Mouse (Mus musculus) lung, embryonic 14.5 days (tissue): Measurements from ENCODE around the gene Cks2. TPM values are rescaled to one million over a fixed set of nuclear protein-coding genes. Genes with fewer than 3 reads are reported as not detected.

Experiments
- ATAC-seq: fragments of 200-750 bp; cut with Nextera tagmentation; 2 replicates; pipeline ENCODE4 v1.8.0; 2017; ENCODE audit warnings: mild to moderate bottlenecking, moderate TSS enrichment, moderate library complexity; ENCODE audit not compliant: insufficient read depth
- DNase-seq: peaks from one replicate; pipeline ENCODE4 v3.0.0-alpha.2; 2015
- H3K27ac ChIP-seq: fragments of 300-500 bp; sonication (generic); 2 replicates; pipeline ENCODE4 v1.5.1; 2014; ENCODE audit warnings: low read depth, mild to moderate bottlenecking, moderate library complexity
- H3K27me3 ChIP-seq: fragments of 300-500 bp; sonication (generic); 2 replicates; pipeline ENCODE4 v1.6.1; 2014; ENCODE audit warnings: low read length, control low read depth; ENCODE audit not compliant: insufficient read depth
- H3K36me3 ChIP-seq: fragments of 300-500 bp; sonication (generic); 2 replicates; pipeline ENCODE4 v1.6.1; 2014; ENCODE audit warnings: control low read depth; ENCODE audit not compliant: insufficient read depth
- H3K4me1 ChIP-seq: fragments of 300-500 bp; sonication (generic); 2 replicates; pipeline ENCODE4 v1.6.1; 2014; ENCODE audit warnings: antibody characterized with exemption, control low read depth; ENCODE audit not compliant: insufficient read depth
- H3K4me2 ChIP-seq: fragments of 300-500 bp; sonication (generic); 2 replicates; pipeline ENCODE4 v1.6.1; 2014; ENCODE audit warnings: mild to moderate bottlenecking
- H3K4me3 ChIP-seq: fragments of 300-500 bp; sonication (generic); 2 replicates; pipeline ENCODE4 v1.5.1; 2014; ENCODE audit warnings: low read depth, low read length
- H3K9ac ChIP-seq: fragments of 300-500 bp; sonication (generic); 2 replicates; pipeline ENCODE4 v1.6.1; 2014
- H3K9me3 ChIP-seq: fragments of 300-500 bp; sonication (generic); 2 replicates; pipeline ENCODE4 v1.6.1; 2016; ENCODE audit warnings: low read depth, low read length, control low read depth
- CTCF ChIP-seq: IDR thresholded peaks from 2 replicates; pipeline ENCODE4 v1.5.1; 2016; ENCODE audit warnings: antibody characterized with exemption, low read depth
- WGBS: fragments of 180-500 bp; shearing (Covaris S2); extraction: QIAGEN DNeasy Blood & Tissue Kit; methylation state at CpG from one replicate; pipeline ENCODE4 v1.1.7; 2014; 5-methylcytosine and 5-hydroxymethylcytosine counted together
- polyA plus RNA-seq: library from polyadenylated mRNA; unstranded; fragments of >200 nt; fragmentation: Nextera tagmentation; extraction: Ambion mirVana; gene quantifications from 2 replicates; pipeline ENCODE4 v1.2.1, GENCODE M21; 2014

Gene Cks2
- polyA plus RNA-seq, 1 experiment from 2014 or later = 436 TPM

DNA sequence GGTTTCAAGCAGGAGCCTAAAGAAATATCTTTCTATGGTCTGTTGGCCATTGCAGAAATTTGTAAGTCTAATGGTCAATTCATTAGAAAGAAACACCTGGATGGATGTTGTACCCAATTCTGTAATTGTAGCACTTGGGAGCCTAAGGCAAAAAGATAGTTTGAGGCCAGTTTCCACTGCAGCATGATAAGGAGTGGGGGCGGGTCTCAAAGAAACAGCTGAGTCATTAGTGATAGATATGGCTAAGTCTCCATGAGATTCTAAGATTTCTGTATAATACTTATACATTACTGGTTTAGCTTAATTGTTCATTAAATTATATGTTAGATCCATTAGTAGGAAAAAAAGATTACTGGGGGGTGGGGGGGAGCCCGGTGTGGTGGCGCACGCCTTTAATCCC lies 3.2 kb downstream of the Cks2 start:
- H3K4me1 ChIP-seq = peaks cover 17% of the 10 kb centered on the region
- no peak overlapping the region for H3K27ac ChIP-seq

DNA sequence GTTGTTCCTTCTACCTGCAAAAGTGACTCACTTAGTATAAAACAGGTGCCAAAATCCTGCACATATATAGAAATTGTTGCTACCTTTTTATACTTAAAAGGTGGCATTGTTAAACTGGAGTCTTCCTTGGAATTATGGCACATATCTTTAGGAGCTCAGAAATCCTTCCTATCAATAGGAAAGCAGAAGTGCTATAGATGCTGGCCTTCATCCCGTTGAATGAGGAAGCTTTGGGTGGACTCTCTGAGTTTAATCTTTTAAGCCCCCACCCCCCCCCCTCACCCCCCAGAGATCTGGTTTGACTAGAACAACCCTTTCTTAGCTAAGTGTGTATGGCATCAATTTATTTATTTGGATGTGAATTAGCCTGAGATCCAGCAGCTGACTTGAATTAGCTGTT lies 4.7 kb downstream of the Cks2 start:
- H3K4me1 ChIP-seq = peaks cover 17% of the 10 kb centered on the region
- TF ChIP-seq CTCF = no peak
- no peak overlapping the region for H3K4me2 ChIP-seq
- 61% methylated on average over 1 of the region's 1 CpGs for WGBS
- no peak overlapping the region for H3K9ac ChIP-seq
- no peak for DNase-seq
- H3K27ac ChIP-seq = no peak overlapping the region
- H3K9me3 ChIP-seq = no peaks in the 10 kb centered on the region
- H3K4me3 ChIP-seq = no peak overlapping the region
- peaks cover 37% of the 10 kb centered on the region for H3K36me3 ChIP-seq
- no peak for ATAC-seq
- H3K27me3 ChIP-seq = no peaks in the 10 kb centered on the region

More for the DNA sequence above, 3.2 kb downstream of the Cks2 start:
- Histone ChIP-seq H3K4me3 (no peak overlapping the region), H3K27me3 (no peaks in the 10 kb centered on the region), H3K36me3 (peaks cover 25% of the 10 kb centered on the region), H3K9ac (no peak overlapping the region), H3K9me3 (no peaks in the 10 kb centered on the region), H3K4me2 (peak overlapping the region; percentile 92)
- no peak for TF ChIP-seq CTCF
- DNase-seq (no peak), ATAC-seq (no peak)
- WGBS = 81% methylated on average over 4 of the region's 4 CpGs

GRCm38 (mm10) chr13:51651408-51652064 lies 6.5 kb downstream of the Cks2 start, which contains the start of gene Secisbp2:
Secisbp2 (plus strand) TSS chr13:51651697.
- peaks cover 55% of the 10 kb centered on the region for H3K36me3 ChIP-seq
- peak; percentile 96 for ATAC-seq

DNA sequence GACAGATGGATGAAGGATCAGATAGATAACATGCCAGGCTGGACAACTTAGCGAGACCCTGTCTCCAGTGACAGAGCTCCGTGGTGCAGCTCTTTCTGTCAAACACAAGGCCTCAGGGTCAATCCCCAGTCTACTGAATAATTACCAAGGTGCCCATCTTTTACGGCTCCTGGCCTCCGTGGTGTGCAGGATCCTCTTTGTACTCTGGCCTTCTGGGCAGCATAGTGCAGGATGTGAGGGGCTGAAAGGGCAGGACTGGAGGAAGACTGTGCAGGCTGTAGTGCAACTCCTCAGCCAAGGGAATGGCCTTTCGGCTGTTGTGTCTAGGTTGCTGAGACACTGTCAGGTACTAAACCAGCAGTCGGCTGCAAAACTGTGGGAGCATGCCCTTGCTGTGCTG lies 8.1 kb downstream of the Cks2 start:
- no peak for ATAC-seq
- 91% methylated on average over 6 of the region's 6 CpGs for WGBS

More at GRCm38 (mm10) chr13:51651408-51652064, 6.5 kb downstream of the Cks2 start, which contains the start of gene Secisbp2:
- peaks cover 17% of the 10 kb centered on the region for H3K4me1 ChIP-seq
- no peaks in the 10 kb centered on the region for H3K27me3 ChIP-seq
- DNase-seq = peak; percentile 97
- peak within 1 kb of the TSS; percentile 76 for H3K4me2 ChIP-seq
- WGBS = under 1% methylated on average over 69 of the region's 69 CpGs
- no peaks in the 10 kb centered on the region for H3K9me3 ChIP-seq
- H3K4me3 ChIP-seq = peak within 1 kb of the TSS; percentile 72
- H3K27ac ChIP-seq = peak within 1 kb of the TSS; percentile 79
- TF ChIP-seq CTCF = peak; percentile 92
- peak within 1 kb of the TSS; percentile 80 for H3K9ac ChIP-seq

GRCm38 (mm10) chr13:51653961-51654360 lies 8.9 kb downstream of the Cks2 start:
- no peak overlapping the region for H3K4me3 ChIP-seq
- TF ChIP-seq CTCF = no peak
- no peaks in the 10 kb centered on the region for H3K9me3 ChIP-seq
- peaks cover 4% of the 10 kb centered on the region; the same call in 1 of the 2 replicates for H3K4me1 ChIP-seq
- H3K4me2 ChIP-seq = no peak overlapping the region
- H3K27me3 ChIP-seq = no peaks in the 10 kb centered on the region
- 90% methylated on average over 9 of the region's 9 CpGs for WGBS
- H3K27ac ChIP-seq = no peak overlapping the region
- no peak overlapping the region for H3K9ac ChIP-seq
- ATAC-seq (no peak), DNase-seq (no peak)
- H3K36me3 ChIP-seq = peaks cover 79% of the 10 kb centered on the region

More for the DNA sequence above, 8.1 kb downstream of the Cks2 start:
- no peak overlapping the region for H3K27ac ChIP-seq
- no peak overlapping the region for H3K9ac ChIP-seq
- H3K4me1 ChIP-seq = peaks cover 4% of the 10 kb centered on the region; the same call in 1 of the 2 replicates
- H3K9me3 ChIP-seq = no peaks in the 10 kb centered on the region
- no peak for DNase-seq
- no peak overlapping the region for H3K4me3 ChIP-seq
- H3K27me3 ChIP-seq = no peaks in the 10 kb centered on the region
- H3K4me2 ChIP-seq = no peak overlapping the region
- no peak for TF ChIP-seq CTCF
- H3K36me3 ChIP-seq = peaks cover 71% of the 10 kb centered on the region

DNA sequence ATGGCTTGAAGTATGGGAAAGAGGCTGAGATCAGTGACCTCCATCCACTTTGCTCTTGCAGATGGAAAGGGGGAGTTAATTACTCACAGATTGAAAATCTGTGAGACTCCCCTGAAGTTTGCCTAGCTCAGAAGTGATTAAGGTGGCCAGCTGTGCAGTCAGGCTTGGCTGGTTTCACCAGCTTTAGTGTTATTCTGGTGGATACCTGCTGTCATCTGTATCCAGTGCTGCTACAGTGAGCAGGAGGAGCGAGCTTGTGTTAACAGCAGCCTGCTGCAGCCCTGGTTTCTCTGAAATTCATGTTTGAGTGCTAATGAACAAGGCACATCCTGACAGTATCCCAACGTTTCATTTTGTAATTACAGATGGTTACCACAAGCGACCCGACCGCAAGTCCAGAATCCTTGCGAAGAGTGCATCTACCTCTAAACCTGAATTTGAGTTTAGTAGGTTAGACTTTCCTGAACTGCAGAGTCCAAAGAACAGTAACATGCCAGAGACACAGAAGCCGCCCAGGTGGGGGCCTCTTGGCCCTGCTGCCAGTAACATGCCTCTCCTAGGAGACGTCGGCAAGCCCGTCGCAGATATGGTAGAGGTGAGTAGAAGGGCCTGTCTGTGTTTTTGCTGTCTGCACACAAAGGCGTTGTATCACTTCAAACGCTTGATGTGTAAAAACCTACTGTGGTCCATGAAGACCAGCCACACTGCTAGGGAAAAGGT lies 11.6 kb downstream of the Cks2 start:
- H3K36me3 ChIP-seq = peaks cover 88% of the 10 kb centered on the region
- no peak overlapping the region for H3K4me2 ChIP-seq
- no peaks in the 10 kb centered on the region for H3K27me3 ChIP-seq
- ATAC-seq (no peak), DNase-seq (no peak)
- H3K4me1 ChIP-seq = no peaks in the 10 kb centered on the region; the same call in 1 of the 2 replicates
- no peak for TF ChIP-seq CTCF
- H3K4me3 ChIP-seq = no peak overlapping the region
- no peak overlapping the region for H3K27ac ChIP-seq
- no peak overlapping the region for H3K9ac ChIP-seq
- H3K9me3 ChIP-seq = no peaks in the 10 kb centered on the region
- 93% methylated on average over 13 of the region's 13 CpGs for WGBS

- ATAC-seq (no peak), DNase-seq (no peak)
- 81% methylated on average over 3 of the region's 3 CpGs for WGBS
- no peak overlapping the region for H3K4me2 ChIP-seq
- no peaks in the 10 kb centered on the region for H3K9me3 ChIP-seq
- no peaks in the 10 kb centered on the region for H3K4me1 ChIP-seq
- no peak overlapping the region for H3K27ac ChIP-seq
- H3K9ac ChIP-seq = no peak overlapping the region
- peaks cover 95% of the 10 kb centered on the region for H3K36me3 ChIP-seq
- no peak for TF ChIP-seq CTCF
- H3K27me3 ChIP-seq = no peaks in the 10 kb centered on the region
- H3K4me3 ChIP-seq = no peak overlapping the region
These were observed 13.1 kb downstream of the Cks2 start for GRCm38 (mm10) chr13:51658094-51658493.
